Mouse (Mus musculus) limb, embryonic 11.5 days (tissue): Measurements from ENCODE around the gene Tbrg1. TPM values are rescaled to one million over a fixed set of nuclear protein-coding genes. Genes with fewer than 3 reads are reported as not detected.
A peak's percentile ranks its signal among the peaks of the same experiment; 100 is the strongest.

Source experiments
- ATAC-seq: fragments of 200-750 bp; cut with Nextera tagmentation; 2 replicates; pipeline ENCODE4 v1.8.0; 2017; ENCODE audit warnings: low read depth; ENCODE audit not compliant: insufficient number of reproducible peaks, low FRiP score, low TSS enrichment
- DNase-seq: peaks from one replicate; pipeline ENCODE4 v3.0.0-alpha.2; 2015; ENCODE audit warnings: low spot score
- H3K27ac ChIP-seq: fragments of 300-500 bp; sonication (generic); replicated peaks from 2 replicates; pipeline ENCODE4 v1.5.1; 2014; ENCODE audit warnings: low read depth, mild to moderate bottlenecking, low read length
- H3K27me3 ChIP-seq: fragments of 300-500 bp; sonication (generic); 2 replicates; pipeline ENCODE4 v1.6.1; 2014; ENCODE audit warnings: mild to moderate bottlenecking, low read length, mixed read lengths; ENCODE audit not compliant: control insufficient read depth, insufficient read depth
- H3K36me3 ChIP-seq: fragments of 300-500 bp; sonication (generic); 2 replicates; pipeline ENCODE4 v1.6.1; 2014; ENCODE audit warnings: mild to moderate bottlenecking, low read length, moderate library complexity, mixed read lengths; ENCODE audit not compliant: control insufficient read depth, insufficient read depth
- H3K4me1 ChIP-seq: fragments of 300-500 bp; sonication (generic); 2 replicates; pipeline ENCODE4 v1.6.1; 2014; ENCODE audit warnings: low read length, mixed read lengths; ENCODE audit not compliant: control insufficient read depth, insufficient read depth
- H3K4me2 ChIP-seq: fragments of 300-500 bp; sonication (generic); 2 replicates; pipeline ENCODE4 v1.6.1; 2014; ENCODE audit warnings: low read depth, mild to moderate bottlenecking, moderate library complexity; ENCODE audit not compliant: severe bottlenecking
- H3K4me3 ChIP-seq: fragments of 300-500 bp; sonication (generic); 2 replicates; pipeline ENCODE4 v1.5.1; 2014; ENCODE audit warnings: low read depth, low read length
- H3K9ac ChIP-seq: fragments of 300-500 bp; sonication (generic); 2 replicates; pipeline ENCODE4 v1.6.1; 2014; ENCODE audit warnings: mild to moderate bottlenecking, low read length
- H3K9me3 ChIP-seq: fragments of 300-500 bp; sonication (generic); 2 replicates; pipeline ENCODE4 v1.6.1; 2016; ENCODE audit warnings: low read length; ENCODE audit not compliant: control insufficient read depth
- WGBS: fragments of 180-500 bp; shearing (Covaris S2); extraction: QIAGEN DNeasy Blood & Tissue Kit; methylation state at CpG from one replicate; pipeline ENCODE4 v1.1.7; 2014; 5-methylcytosine and 5-hydroxymethylcytosine counted together
- polyA plus RNA-seq: library from polyadenylated mRNA; unstranded; fragments of >200 nt; fragmentation: Nextera tagmentation; extraction: Ambion mirVana; gene quantifications from 2 replicates; pipeline ENCODE4 v1.2.1, GENCODE M21; 2014

Gene Tbrg1
- polyA plus RNA-seq, 1 experiment from 2014 or later: 136 TPM

DNA sequence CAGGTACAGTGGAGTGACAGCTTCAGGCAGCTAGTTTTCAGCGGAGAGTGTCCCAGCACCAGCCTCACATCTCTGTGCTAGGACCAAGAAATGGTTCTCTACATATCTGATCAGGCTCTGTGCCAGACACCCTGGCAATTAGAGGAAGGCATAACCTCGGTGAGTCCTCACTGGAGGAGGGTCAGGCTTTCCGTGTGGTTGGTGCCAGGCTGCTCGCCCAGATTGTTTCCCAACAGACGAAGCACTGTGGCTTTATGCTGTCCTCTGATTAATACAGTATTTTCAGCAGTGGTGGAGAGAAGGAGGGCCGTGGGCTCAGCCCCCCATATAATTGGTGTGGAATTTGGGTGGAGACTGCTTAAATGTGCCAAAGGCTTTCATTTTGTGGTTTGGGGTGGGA, 12.0 kb upstream of the Tbrg1 start, which contains the start of gene Panx3:
Gene Panx3, minus strand, starts transcription at position 121 of the 400 bp plus-strand sequence.
- ATAC-seq: no peak
- H3K4me3 ChIP-seq: no peak within 1 kb of the TSS
- H3K4me2 ChIP-seq: no peak within 1 kb of the TSS
- no peaks in the 10 kb centered on the region for H3K4me1 ChIP-seq
- H3K9ac ChIP-seq: no peak within 1 kb of the TSS
- no peaks in the 10 kb centered on the region for H3K9me3 ChIP-seq
- no peak for DNase-seq
- H3K36me3 ChIP-seq: no peaks in the 10 kb centered on the region
- no peak within 1 kb of the TSS for H3K27ac ChIP-seq
- 67% methylated on average over 6 of the region's 6 CpGs for WGBS
- H3K27me3 ChIP-seq: no peaks in the 10 kb centered on the region

DNA sequence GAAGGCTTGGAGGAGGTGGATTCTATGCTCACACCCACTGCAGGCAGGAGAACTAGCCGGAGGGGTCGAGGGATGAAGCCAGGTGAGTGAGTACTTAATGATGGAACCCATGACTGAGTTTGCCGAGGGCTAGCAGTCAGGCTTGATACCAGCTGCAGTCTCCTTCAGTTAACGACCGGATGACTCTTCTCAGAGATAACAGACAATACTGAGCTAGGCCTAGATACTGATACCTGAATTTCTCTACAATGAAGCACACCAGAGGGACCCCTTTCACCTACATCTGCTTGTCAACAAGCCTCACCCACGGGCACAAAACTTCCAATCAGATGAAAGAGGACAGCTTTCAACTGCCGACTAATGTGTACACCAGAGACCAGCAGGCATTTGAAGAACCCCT, 8.9 kb upstream of the Tbrg1 start:
- H3K36me3 ChIP-seq: no peaks in the 10 kb centered on the region
- H3K4me2 ChIP-seq: no peak overlapping the region
- no peak overlapping the region for H3K9ac ChIP-seq
- 74% methylated on average over 7 of the region's 7 CpGs for WGBS
- H3K9me3 ChIP-seq: no peaks in the 10 kb centered on the region
- ATAC-seq (no peak), DNase-seq (no peak)
- H3K4me1 ChIP-seq: no peaks in the 10 kb centered on the region
- no peaks in the 10 kb centered on the region for H3K27me3 ChIP-seq
- no peak overlapping the region for H3K27ac ChIP-seq
- H3K4me3 ChIP-seq: no peak overlapping the region

DNA sequence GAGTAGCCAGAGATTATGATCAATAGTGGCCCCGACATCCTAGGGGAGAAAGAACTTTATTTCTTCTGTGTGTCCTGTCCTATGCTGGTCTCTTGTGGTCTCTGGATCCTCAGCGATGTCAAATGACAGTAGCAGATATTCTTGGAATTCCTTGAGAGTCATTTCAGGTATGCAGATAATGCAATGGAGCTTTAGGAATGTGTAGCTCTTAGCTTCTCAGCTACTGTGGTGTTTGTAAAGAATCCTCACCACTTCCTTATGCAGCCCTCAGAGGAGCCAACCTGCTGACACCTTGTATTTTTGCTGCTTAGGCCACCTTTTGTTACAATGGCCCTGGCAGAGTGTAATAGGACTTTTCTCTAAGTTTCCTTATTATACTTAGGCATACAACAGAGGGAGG, 7.5 kb upstream of the Tbrg1 start:
- 69% methylated on average over 2 of the region's 2 CpGs for WGBS
- no peak overlapping the region for H3K27ac ChIP-seq
- no peaks in the 10 kb centered on the region for H3K27me3 ChIP-seq
- no peak overlapping the region for H3K4me3 ChIP-seq
- DNase-seq (no peak), ATAC-seq (no peak)
- H3K9me3 ChIP-seq: no peaks in the 10 kb centered on the region
- H3K9ac ChIP-seq: no peak overlapping the region
- no peak overlapping the region for H3K4me2 ChIP-seq
- no peaks in the 10 kb centered on the region for H3K36me3 ChIP-seq
- no peaks in the 10 kb centered on the region for H3K4me1 ChIP-seq

DNA sequence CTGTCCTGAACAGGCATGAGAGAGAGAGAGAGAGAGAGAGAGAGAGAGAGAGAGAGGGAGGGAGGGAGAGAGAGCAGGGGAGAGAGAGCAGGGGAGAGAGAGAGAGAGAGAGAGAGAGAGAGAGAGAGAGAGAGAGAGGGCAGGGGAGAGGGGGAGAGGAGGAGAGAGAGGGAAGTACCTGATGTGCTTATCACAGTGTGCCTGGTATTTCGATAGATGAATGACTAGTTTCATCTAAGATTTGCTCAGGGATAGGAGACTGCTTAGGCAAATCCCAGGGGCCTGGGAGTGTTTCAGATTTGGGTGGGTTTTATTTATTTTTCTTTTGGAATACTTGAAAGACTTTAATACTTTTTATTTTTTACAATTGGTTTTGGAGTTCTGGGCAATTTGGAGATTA, 6.1 kb upstream of the Tbrg1 start:
- Histone ChIP-seq H3K4me1 (no peaks in the 10 kb centered on the region), H3K4me2 (no peak overlapping the region), H3K27me3 (no peaks in the 10 kb centered on the region), H3K9me3 (no peaks in the 10 kb centered on the region), H3K4me3 (no peak overlapping the region), H3K27ac (no peak overlapping the region), H3K36me3 (no peaks in the 10 kb centered on the region), H3K9ac (no peak overlapping the region)
- WGBS: 71% methylated on average over 1 of the region's 1 CpGs
- ATAC-seq (no peak), DNase-seq (no peak)

DNA sequence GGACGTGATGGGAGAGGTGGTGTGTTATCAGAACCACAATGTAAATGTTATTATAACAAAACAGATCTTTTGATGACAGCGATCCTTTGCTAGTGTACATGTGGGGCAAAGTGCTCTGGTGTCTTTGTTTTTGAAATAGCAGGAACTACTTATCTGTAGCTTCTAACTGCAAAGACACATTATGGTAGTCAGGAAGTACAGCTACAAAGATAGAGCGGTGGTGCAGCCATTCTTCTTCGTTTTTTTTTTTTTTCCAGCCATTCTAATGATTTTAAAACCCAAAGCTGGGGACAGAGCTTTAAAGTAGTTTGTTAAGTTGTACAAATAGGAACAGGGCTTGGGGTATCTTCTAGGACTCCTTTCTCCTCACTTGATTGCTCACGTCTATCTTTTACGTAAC, 2.3 kb upstream of the Tbrg1 start:
- H3K27me3 ChIP-seq: no peaks in the 10 kb centered on the region
- no peak overlapping the region for H3K4me2 ChIP-seq
- DNase-seq (no peak), ATAC-seq (no peak)
- H3K9ac ChIP-seq: no peak overlapping the region
- no peak overlapping the region for H3K27ac ChIP-seq
- 88% methylated on average over 6 of the region's 6 CpGs for WGBS
- H3K9me3 ChIP-seq: no peaks in the 10 kb centered on the region
- H3K36me3 ChIP-seq: no peaks in the 10 kb centered on the region; the same call in 1 of the 2 replicates
- H3K4me3 ChIP-seq: no peak overlapping the region
- no peaks in the 10 kb centered on the region for H3K4me1 ChIP-seq

DNA sequence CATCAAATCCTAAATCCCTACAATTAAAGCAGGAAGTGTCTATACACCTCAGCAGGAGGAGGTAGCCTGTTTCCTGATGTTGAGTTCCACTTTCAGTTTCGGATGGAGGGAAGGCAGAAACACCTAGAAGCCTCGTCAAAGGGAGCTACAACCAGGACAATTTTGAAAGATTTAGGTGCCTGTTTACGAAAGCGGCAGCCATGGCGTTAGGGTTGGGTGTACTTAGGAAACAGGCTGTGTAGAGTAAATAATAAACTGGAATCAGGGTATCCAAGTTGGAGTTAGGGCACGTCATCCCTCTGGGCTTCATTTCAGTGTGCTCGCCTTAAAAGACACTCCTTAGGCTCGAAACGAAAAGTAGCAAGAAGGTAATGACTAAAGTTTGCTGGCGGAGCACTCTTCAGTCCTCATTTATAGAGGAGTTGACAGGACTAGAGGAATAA, 652 bp downstream of the Tbrg1 start:
- Histone ChIP-seq H3K9me3 (no peaks in the 10 kb centered on the region), H3K4me3 (peak overlapping the region; percentile 71), H3K4me2 (peak overlapping the region; percentile 42), H3K36me3 (peaks cover 6% of the 10 kb centered on the region; the same call in 1 of the 2 replicates), H3K4me1 (no peaks in the 10 kb centered on the region), H3K27ac (no peak overlapping the region), H3K9ac (peak overlapping the region; percentile 75), H3K27me3 (no peaks in the 10 kb centered on the region)
- ATAC-seq (peak; percentile 41), DNase-seq (no peak)
- under 1% methylated on average over 10 of the region's 10 CpGs for WGBS

DNA sequence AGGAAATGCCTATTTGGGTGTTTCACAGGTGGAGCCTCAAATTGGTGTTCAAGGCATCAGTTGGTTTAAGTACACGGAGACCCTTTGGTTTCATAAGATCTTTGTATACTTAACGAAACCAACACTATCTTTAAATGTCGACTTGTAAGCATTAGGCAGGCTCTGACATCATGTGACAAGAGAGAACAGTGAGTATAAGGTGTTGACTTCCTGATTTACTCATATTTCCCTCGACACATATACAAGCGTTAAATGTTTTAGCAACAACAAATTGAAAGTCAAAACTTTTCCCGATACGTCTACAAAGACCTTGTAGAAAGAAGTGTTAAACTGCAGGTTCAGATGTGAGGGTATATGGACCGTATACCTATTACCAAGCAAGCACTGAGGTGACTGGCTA, 1.2 kb downstream of the Tbrg1 start:
- Histone ChIP-seq H3K4me1 (no peaks in the 10 kb centered on the region), H3K9ac (no peak overlapping the region), H3K9me3 (no peaks in the 10 kb centered on the region), H3K27me3 (no peaks in the 10 kb centered on the region), H3K4me2 (peak overlapping the region; percentile 42), H3K36me3 (peaks cover 9% of the 10 kb centered on the region; the same call in 1 of the 2 replicates), H3K4me3 (peak overlapping the region; percentile 71), H3K27ac (no peak overlapping the region)
- no peak for ATAC-seq
- 59% methylated on average over 8 of the region's 8 CpGs for WGBS
- DNase-seq: no peak

DNA sequence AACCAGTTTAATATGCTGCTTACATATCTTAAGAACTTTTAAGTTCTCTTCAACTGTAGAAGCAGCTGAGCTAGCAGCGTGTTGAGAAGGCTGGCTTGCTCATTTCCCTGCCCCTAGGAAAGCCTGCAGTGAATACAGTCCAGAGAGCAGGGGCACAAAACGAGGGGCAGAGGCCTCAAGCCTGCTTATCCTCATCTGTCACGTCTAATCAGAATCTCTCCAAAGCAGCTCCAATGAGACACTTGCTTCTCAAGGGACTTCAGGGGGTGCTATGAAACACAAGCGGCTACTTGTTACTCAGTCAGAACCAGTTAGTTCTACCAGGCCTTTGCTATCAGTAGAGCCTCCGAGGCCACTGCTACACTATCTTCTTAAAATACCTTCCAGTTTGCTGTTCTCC, 3.3 kb downstream of the Tbrg1 start:
- Histone ChIP-seq H3K4me1 (no peaks in the 10 kb centered on the region), H3K9me3 (no peaks in the 10 kb centered on the region), H3K9ac (no peak overlapping the region), H3K4me2 (no peak overlapping the region), H3K36me3 (peaks cover 21% of the 10 kb centered on the region), H3K27ac (no peak overlapping the region), H3K4me3 (no peak overlapping the region), H3K27me3 (no peaks in the 10 kb centered on the region)
- WGBS: 85% methylated on average over 5 of the region's 5 CpGs
- DNase-seq: no peak
- no peak for ATAC-seq

DNA sequence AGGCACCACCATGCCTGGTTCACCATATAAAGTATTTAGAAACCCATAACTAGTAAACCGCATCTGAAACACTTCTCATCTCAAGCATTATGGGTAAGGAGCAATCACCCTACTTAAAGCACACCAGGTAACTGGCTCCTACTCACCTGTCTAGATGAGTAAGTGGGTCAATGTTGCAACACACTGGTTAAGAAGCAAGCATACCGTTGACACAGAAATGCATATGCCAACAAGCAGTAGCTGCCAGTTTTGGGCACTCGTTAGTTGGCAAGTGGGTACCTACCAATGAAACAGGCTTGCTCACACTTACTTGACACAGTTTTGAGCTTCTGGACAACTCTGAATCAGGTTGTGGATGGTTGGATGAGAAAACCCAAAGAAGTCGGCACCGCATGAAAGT, 6.5 kb downstream of the Tbrg1 start:
- Histone ChIP-seq H3K27me3 (no peaks in the 10 kb centered on the region), H3K4me2 (no peak overlapping the region), H3K4me3 (no peak overlapping the region), H3K9ac (no peak overlapping the region), H3K27ac (no peak overlapping the region), H3K4me1 (no peaks in the 10 kb centered on the region), H3K36me3 (peaks cover 23% of the 10 kb centered on the region), H3K9me3 (no peaks in the 10 kb centered on the region)
- 94% methylated on average over 5 of the region's 5 CpGs for WGBS
- DNase-seq (no peak), ATAC-seq (no peak)
